Mouse (Mus musculus) myocyte (in vitro differentiated cells): ENCODE measurements at regions not wholly inside any gene's neighbourhood (a gene's known extent, or its start where the extent isn't known, plus 50 kb on each side); places are given as distances from the start of the nearest gene placed in this dataset.
"Not testable (repeated sequence)": the region's sequence is repeated elsewhere in the genome, so short reads cannot be mapped to it uniquely, and the experiment has no call there.

Experiments used
- H3K27me3 ChIP-seq: one replicate; pipeline ENCODE4 v1.6.1; 2011; ENCODE audit not compliant: control insufficient read depth, insufficient read depth, insufficient read length
- H3K36me3 ChIP-seq: one replicate; pipeline ENCODE4 v1.6.1; 2011; ENCODE audit not compliant: control insufficient read depth, insufficient read depth
- H3K4me2 ChIP-seq: one replicate; pipeline ENCODE4 v1.6.1; 2011; ENCODE audit warnings: low read depth, control low read depth
- H3K4me3 ChIP-seq: one replicate; pipeline ENCODE4 v1.5.1; 2011; ENCODE audit warnings: mild to moderate bottlenecking, control low read depth, moderate library complexity
- H3K79me2 ChIP-seq: one replicate; pipeline ENCODE4 v1.6.1; 2011; ENCODE audit not compliant: control insufficient read depth, insufficient read depth
- H3ac ChIP-seq: one replicate; pipeline ENCODE4 v1.6.1; 2011; ENCODE audit not compliant: control insufficient read depth, insufficient read length
- CEBPB ChIP-seq: IDR thresholded peaks from 2 replicates; pipeline ENCODE4 v1.6.1; 2011; ENCODE audit warnings: mild to moderate bottlenecking, moderate library complexity; ENCODE audit not compliant: poor library complexity, insufficient read depth, severe bottlenecking
- E2F4 ChIP-seq: IDR thresholded peaks from one replicate; pipeline ENCODE4 v1.6.1; 2011; ENCODE audit warnings: mild to moderate bottlenecking, control low read depth, moderate library complexity; ENCODE audit not compliant: insufficient read depth
- MAX ChIP-seq: IDR thresholded peaks from one replicate; pipeline ENCODE4 v1.6.1; 2011; ENCODE audit warnings: low read depth, mild to moderate bottlenecking, control low read depth
- MYOD1 ChIP-seq, 3 experiments: IDR thresholded peaks; one replicate each; pipeline ENCODE4 v1.6.1; 2011; ENCODE audit warnings: control low read depth in 2 of 3, low read depth in 2 of 3, mild to moderate bottlenecking in 2 of 3, moderate library complexity in 1 of 3; ENCODE audit not compliant: insufficient read length in 2 of 3, control insufficient read depth in 1 of 3
- MYOG ChIP-seq, 3 experiments: IDR thresholded peaks; one replicate each; pipeline ENCODE4 v1.6.1; 2011; ENCODE audit warnings: control low read depth in 2 of 3, low read depth in 2 of 3, mild to moderate bottlenecking in 2 of 3; ENCODE audit not compliant: insufficient read length in 2 of 3, control insufficient read depth in 1 of 3, insufficient read depth in 1 of 3
- POLR2A ChIP-seq: IDR thresholded peaks from one replicate; pipeline ENCODE4 v1.6.1; 2011; ENCODE audit warnings: low read depth, mild to moderate bottlenecking, control low read depth, moderate library complexity; ENCODE audit not compliant: insufficient read length
- POLR2AphosphoS2 ChIP-seq: IDR thresholded peaks from one replicate; pipeline ENCODE4 v1.6.1; 2011; ENCODE audit warnings: low read depth, control low read depth; ENCODE audit not compliant: insufficient read length
- REST ChIP-seq: IDR thresholded peaks from one replicate; pipeline ENCODE4 v1.6.1; 2011; ENCODE audit warnings: mild to moderate bottlenecking, control low read depth, moderate library complexity; ENCODE audit not compliant: insufficient read depth, insufficient read length
- SRF ChIP-seq: IDR thresholded peaks from one replicate; pipeline ENCODE4 v1.6.1; 2011; ENCODE audit warnings: low read depth; ENCODE audit not compliant: control insufficient read depth, insufficient read length
- TCF12 ChIP-seq: IDR thresholded peaks from one replicate; pipeline ENCODE4 v1.6.1; 2011; ENCODE audit warnings: mild to moderate bottlenecking, control low read depth; ENCODE audit not compliant: poor library complexity, insufficient read depth, severe bottlenecking
- TCF3 ChIP-seq: IDR thresholded peaks from one replicate; pipeline ENCODE4 v1.6.1; 2011; ENCODE audit warnings: low read depth, control low read depth; ENCODE audit not compliant: insufficient read length
- USF1 ChIP-seq: IDR thresholded peaks from one replicate; pipeline ENCODE4 v1.6.1; 2011; ENCODE audit warnings: low read depth, mild to moderate bottlenecking, control low read depth, moderate library complexity

DNA sequence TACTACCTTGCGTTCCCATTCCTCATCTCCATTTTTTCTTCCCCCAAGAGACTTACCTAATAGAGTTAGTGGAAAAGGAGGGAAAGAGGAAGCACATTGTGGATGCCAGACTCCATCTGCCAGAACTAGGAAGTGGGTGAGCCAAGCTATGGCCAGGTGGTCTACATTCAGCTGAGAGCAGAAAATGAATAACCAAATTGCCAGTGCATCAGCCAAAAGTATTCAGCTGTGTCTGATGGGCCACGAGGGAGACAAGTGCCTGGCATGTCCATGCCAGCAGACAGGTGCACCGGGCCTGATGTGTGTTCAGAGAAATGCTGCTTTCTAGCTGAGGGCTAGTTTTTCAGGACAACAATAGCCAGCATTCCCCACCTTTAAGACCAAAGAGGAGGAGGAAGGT, 126.4 kb downstream of the Tomm20 start:
- Histone ChIP-seq H3K79me2 (no peaks in the 10 kb centered on the region), H3K4me2 (no peak overlapping the region), H3K27me3 (no peaks in the 10 kb centered on the region), H3ac (no peak overlapping the region), H3K4me3 (no peak overlapping the region), H3K36me3 (no peaks in the 10 kb centered on the region)
- TF ChIP-seq REST (no peak), TCF12 (no peak), MYOG (IDR thresholded peaks at IDR 0.05; ENCODE audit: control insufficient read depth in 1 of 3, insufficient read depth in 1 of 3, insufficient read length in 2 of 3, low read depth in 2 of 3) (peak in 2 of 3 experiments; percentile 30 to 69), CEBPB (no peak), MYOD1 (IDR thresholded peaks at IDR 0.05; ENCODE audit: control insufficient read depth in 1 of 3, insufficient read length in 2 of 3, low read depth in 2 of 3) (peak in 2 of 3 experiments; percentile 24 to 64), POLR2A (no peak), POLR2AphosphoS2 (no peak), USF1 (no peak), MAX (no peak), TCF3 (no peak), E2F4 (no peak), SRF (no peak)

DNA sequence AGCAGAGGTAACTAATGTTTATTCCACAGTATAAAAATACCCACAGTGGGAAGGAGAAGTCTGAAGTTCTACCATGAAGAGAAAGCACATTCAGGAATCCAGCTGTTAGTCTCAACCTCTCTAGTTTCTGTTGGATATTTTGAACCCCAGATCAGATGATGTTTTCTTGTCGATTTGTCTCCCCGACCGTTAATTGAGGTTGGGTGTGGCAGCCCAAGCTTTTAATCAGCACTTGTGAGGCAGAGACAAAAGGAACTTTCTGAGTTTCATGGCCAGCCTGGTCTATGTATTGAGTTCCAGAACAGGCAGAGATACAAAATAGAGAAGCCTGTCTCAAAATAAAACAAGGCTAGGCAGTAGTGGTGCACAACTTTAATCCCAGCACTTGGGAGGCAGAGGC, 129.5 kb downstream of the Tomm20 start:
- TF ChIP-seq REST (no peak), E2F4 (no peak), CEBPB (no peak), TCF12 (no peak)
- H3K79me2 ChIP-seq, result no peaks in the 10 kb centered on the region
- no peaks in the 10 kb centered on the region for H3K36me3 ChIP-seq
- no peak overlapping the region for H3ac ChIP-seq
- H3K4me2 ChIP-seq, result no peak overlapping the region
- no peaks in the 10 kb centered on the region for H3K27me3 ChIP-seq
- no peak overlapping the region for H3K4me3 ChIP-seq

DNA sequence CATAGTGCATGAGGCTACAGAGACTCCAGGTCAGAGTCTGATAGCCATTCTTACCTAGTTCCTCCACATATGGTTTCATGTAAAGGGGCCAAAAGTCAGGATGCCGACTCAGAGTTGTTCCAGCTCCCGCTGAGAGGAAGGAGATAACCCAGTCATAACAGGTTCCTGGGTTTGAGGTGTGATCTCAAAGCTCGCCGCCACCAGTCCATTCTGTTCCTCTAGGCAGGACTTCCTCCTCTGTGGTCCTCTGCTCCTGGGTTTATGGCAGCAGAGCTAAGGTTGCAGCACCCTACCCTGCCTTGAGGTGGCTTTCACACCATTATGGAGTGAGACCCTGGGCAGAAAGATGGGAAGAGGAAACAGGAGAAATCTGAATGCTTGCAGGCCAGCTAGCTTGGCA, 131.2 kb downstream of the Tomm20 start:
- H3K4me2 ChIP-seq, result no peak overlapping the region
- H3ac ChIP-seq, result no peak overlapping the region
- TF ChIP-seq USF1 (no peak), TCF3 (no peak), CEBPB (no peak), MYOD1 (IDR thresholded peaks at IDR 0.05; ENCODE audit: control insufficient read depth in 1 of 3, insufficient read length in 2 of 3, low read depth in 2 of 3) (no peak), SRF (no peak), MYOG (IDR thresholded peaks at IDR 0.05; ENCODE audit: control insufficient read depth in 1 of 3, insufficient read depth in 1 of 3, insufficient read length in 2 of 3, low read depth in 2 of 3) (no peak), POLR2AphosphoS2 (no peak), MAX (no peak), E2F4 (no peak), TCF12 (no peak), REST (no peak), POLR2A (no peak)
- H3K36me3 ChIP-seq, result no peaks in the 10 kb centered on the region
- no peaks in the 10 kb centered on the region for H3K27me3 ChIP-seq
- H3K79me2 ChIP-seq, result no peaks in the 10 kb centered on the region
- H3K4me3 ChIP-seq, result no peak overlapping the region

DNA sequence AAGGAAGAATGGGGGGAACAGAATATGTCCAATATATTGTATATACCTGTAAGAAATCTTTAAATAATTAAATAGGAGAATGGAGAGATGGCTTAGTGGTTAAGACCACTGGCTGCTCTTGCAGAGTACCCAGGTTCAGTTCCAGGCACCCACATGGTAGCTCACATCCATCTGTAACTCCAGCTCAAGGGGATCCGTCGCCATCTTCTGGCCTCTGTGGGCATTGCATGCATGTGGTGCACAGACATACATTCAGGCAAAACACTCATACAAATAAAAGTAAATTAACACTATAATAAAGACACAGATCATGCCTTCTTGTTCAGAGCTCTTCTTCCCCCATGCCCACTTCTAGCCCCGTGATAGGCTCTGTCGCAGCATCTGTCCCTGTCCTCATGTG, 132.0 kb downstream of the Tomm20 start:
- TF ChIP-seq POLR2AphosphoS2, result no peak
- no peak for TF ChIP-seq SRF
- TF ChIP-seq E2F4, result no peak
- TF ChIP-seq MYOG (IDR thresholded peaks at IDR 0.05; ENCODE audit: control insufficient read depth in 1 of 3, insufficient read depth in 1 of 3, insufficient read length in 2 of 3, low read depth in 2 of 3), result no peak
- no peak for TF ChIP-seq TCF3
- TF ChIP-seq TCF12, result no peak
- no peak for TF ChIP-seq REST
- TF ChIP-seq MAX, result no peak
- no peak for TF ChIP-seq POLR2A
- TF ChIP-seq CEBPB, result no peak
- no peak for TF ChIP-seq USF1
- no peak for TF ChIP-seq MYOD1 (IDR thresholded peaks at IDR 0.05; ENCODE audit: control insufficient read depth in 1 of 3, insufficient read length in 2 of 3, low read depth in 2 of 3)
- no peak overlapping the region for H3K4me2 ChIP-seq
- no peak overlapping the region for H3ac ChIP-seq
- H3K36me3 ChIP-seq, result no peaks in the 10 kb centered on the region
- no peaks in the 10 kb centered on the region for H3K79me2 ChIP-seq
- no peaks in the 10 kb centered on the region for H3K27me3 ChIP-seq
- H3K4me3 ChIP-seq, result no peak overlapping the region

DNA sequence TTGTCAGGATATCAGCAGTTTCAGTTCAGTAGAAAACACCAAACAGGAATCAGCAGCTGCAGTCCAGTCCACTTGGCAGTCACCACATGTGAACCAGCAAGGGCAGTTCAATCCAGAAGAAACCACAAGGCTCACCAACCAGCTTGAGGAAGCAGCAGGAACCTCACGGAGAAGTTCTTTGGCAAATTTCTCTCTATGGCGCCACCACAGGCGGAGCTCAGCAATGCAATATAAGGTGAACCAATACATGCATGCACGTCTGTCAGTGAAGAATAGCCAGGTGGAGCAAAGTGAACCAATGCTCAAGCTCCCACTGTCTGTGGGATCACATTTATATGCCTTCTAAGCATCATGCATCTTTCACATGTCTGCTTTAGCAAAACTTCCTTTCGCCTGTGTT, 132.9 kb downstream of the Tomm20 start:
- Histone ChIP-seq H3K79me2 (no peaks in the 10 kb centered on the region), H3K4me2 (no peak overlapping the region), H3K36me3 (no peaks in the 10 kb centered on the region), H3ac (no peak overlapping the region), H3K4me3 (no peak overlapping the region), H3K27me3 (no peaks in the 10 kb centered on the region)
- TF ChIP-seq CEBPB (no peak), MYOD1 (IDR thresholded peaks at IDR 0.05; ENCODE audit: control insufficient read depth in 1 of 3, insufficient read length in 2 of 3, low read depth in 2 of 3) (no peak), POLR2AphosphoS2 (no peak), USF1 (no peak), TCF3 (no peak), SRF (no peak), MYOG (IDR thresholded peaks at IDR 0.05; ENCODE audit: control insufficient read depth in 1 of 3, insufficient read depth in 1 of 3, insufficient read length in 2 of 3, low read depth in 2 of 3) (no peak), TCF12 (no peak), MAX (no peak), POLR2A (no peak), E2F4 (no peak), REST (no peak)

DNA sequence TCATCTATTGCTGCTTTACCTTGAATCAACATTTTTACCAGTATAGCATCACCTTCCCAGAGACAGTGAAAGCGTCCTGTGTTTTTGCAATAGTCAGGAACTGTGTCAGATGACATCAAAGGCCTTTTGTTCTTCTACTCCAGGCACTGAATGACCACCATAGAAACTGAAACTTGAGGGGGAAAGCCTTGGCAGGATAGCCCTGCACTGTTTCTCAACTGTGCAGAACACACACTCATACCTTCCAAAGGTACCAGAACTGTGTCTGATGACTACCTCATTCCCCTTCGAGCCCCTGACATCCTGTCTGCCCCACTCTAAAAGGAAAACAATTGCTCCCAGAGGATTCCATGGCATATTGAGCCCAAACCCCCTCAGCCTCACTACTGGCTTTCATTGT, 134.3 kb downstream of the Tomm20 start:
- H3K4me3 ChIP-seq, H3K79me2 ChIP-seq, H3K36me3 ChIP-seq, H3K4me2 ChIP-seq, H3K27me3 ChIP-seq, H3ac ChIP-seq: not testable (repeated sequence)
